Mouse (Mus musculus) left cerebral cortex, adult 9 months (tissue): ENCODE measurements around the gene Il17rc.

Source experiments
- DNase-seq, 2 experiments: peaks; one replicate each; pipeline ENCODE4 v3.0.0; 2022; ENCODE audit warnings: low spot score in 2 of 2

Gene Il17rc

GRCm38 (mm10) chr6:113455007-113455406 lies 16.2 kb upstream of the Il17rc start:
- no peak for DNase-seq

- no peak for DNase-seq
Observed at GRCm38 (mm10) chr6:113457952-113458534, 13.2 kb upstream of the Il17rc start, which contains the start of gene Il17re. Gene Il17re (plus strand): TSS chr6:113458484.

GRCm38 (mm10) chr6:113458635-113459034 lies 12.6 kb upstream of the Il17rc start:
- DNase-seq, result no peak

- no peak for DNase-seq
Observed at GRCm38 (mm10) chr6:113464040-113464439, 7.2 kb upstream of the Il17rc start.

- DNase-seq, result no peak
Observed at GRCm38 (mm10) chr6:113465602-113466001, 5.6 kb upstream of the Il17rc start.

GRCm38 (mm10) chr6:113468512-113468911 lies 2.7 kb upstream of the Il17rc start:
- no peak for DNase-seq

GRCm38 (mm10) chr6:113469021-113469420 lies 2.2 kb upstream of the Il17rc start:
- DNase-seq, result peak in 1 of 2 experiments; percentile 77

- peak in 1 of 2 experiments; percentile 75 for DNase-seq
Observed at GRCm38 (mm10) chr6:113469432-113469831, 1.8 kb upstream of the Il17rc start.

GRCm38 (mm10) chr6:113472061-113472460 lies 834 bp downstream of the Il17rc start:
- DNase-seq, result no peak

GRCm38 (mm10) chr6:113473246-113473645 lies 2.0 kb downstream of the Il17rc start:
- no peak for DNase-seq

- no peak for DNase-seq
Observed at GRCm38 (mm10) chr6:113473715-113474114, 2.5 kb downstream of the Il17rc start.

GRCm38 (mm10) chr6:113477353-113477752 lies 6.1 kb downstream of the Il17rc start:
- DNase-seq, result no peak

GRCm38 (mm10) chr6:113478906-113479305 lies 7.7 kb downstream of the Il17rc start:
- no peak for DNase-seq

GRCm38 (mm10) chr6:113480555-113481373 lies 9.5 kb downstream of the Il17rc start:
- no peak for DNase-seq

- peak in 1 of 2 experiments; percentile 56 for DNase-seq
Observed at GRCm38 (mm10) chr6:113482477-113483099, 11.4 kb downstream of the Il17rc start.

GRCm38 (mm10) chr6:113483100-113483615 lies 11.9 kb downstream of the Il17rc start, which contains the start of gene Creld1:
Gene Creld1 (plus strand): TSS chr6:113483297.
- peak; percentile 84 to 95 for DNase-seq

- DNase-seq, result no peak
Observed at GRCm38 (mm10) chr6:113483729-113484128, 12.5 kb downstream of the Il17rc start.

GRCm38 (mm10) chr6:113487125-113487576 lies 15.9 kb downstream of the Il17rc start:
- no peak for DNase-seq

- DNase-seq, result no peak
Observed at GRCm38 (mm10) chr6:113489410-113489809, 18.2 kb downstream of the Il17rc start.

- peak in 1 of 2 experiments; percentile 73 for DNase-seq
Observed at GRCm38 (mm10) chr6:113492101-113492864, 21.1 kb downstream of the Il17rc start.

GRCm38 (mm10) chr6:113494258-113494788 lies 23.1 kb downstream of the Il17rc start:
- DNase-seq, result peak in 1 of 2 experiments; percentile 55
